Mouse (Mus musculus): ENCODE results near the gene Epb41l2.

DNA sequence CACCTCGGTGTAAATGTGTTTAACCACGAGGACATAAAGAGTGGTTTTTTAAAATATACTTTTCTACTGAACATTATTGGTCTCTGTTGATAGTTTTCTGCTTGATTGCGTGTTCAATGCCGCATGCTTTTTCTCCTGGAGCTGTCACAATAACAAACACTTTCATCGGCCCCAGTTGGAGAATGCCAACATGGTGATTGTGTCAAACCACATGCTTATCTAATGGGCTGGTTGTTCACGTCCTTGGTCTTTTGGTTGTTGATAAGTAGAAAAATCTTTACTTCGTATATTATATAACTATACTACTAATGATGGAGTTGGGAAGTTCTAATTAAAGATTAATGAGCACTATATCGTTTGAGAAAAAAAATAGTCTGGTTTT is 78.7 kb downstream of the Epb41l2 start:
- TF ChIP-seq CTCF (IDR thresholded peaks at IDR 0.05; ENCODE audit: borderline replicate concordance, insufficient read depth, low read depth, low read length) (no peak), POLR2A (IDR thresholded peaks at IDR 0.05; ENCODE audit: borderline replicate concordance, insufficient read depth, low read length) (no peak)
